Mouse (Mus musculus) heart, embryonic 16.5 days (tissue): ENCODE measurements around the gene Tma7. TPM values are rescaled to one million over a fixed set of nuclear protein-coding genes. Genes with fewer than 3 reads are reported as not detected.

Experiments
- ATAC-seq: fragments of 200-750 bp; cut with Nextera tagmentation; replicated peaks from 2 replicates; pipeline ENCODE4 v1.8.0; 2017; ENCODE audit warnings: moderate number of reproducible peaks; ENCODE audit not compliant: insufficient read depth, low FRiP score; ENCODE audit errors: extremely low read depth
- H3K27ac ChIP-seq: fragments of 300-500 bp; sonication (generic); 2 replicates; pipeline ENCODE4 v1.5.1; 2014; ENCODE audit warnings: mild to moderate bottlenecking, low read length, control low read depth, moderate library complexity
- H3K27me3 ChIP-seq: fragments of 300-500 bp; sonication (generic); 2 replicates; pipeline ENCODE4 v1.6.1; 2014; ENCODE audit warnings: low read length, mixed read lengths; ENCODE audit not compliant: control insufficient read depth, insufficient read depth
- H3K36me3 ChIP-seq: fragments of 300-500 bp; sonication (generic); 2 replicates; pipeline ENCODE4 v1.6.1; 2014; ENCODE audit not compliant: control insufficient read depth, insufficient read depth
- H3K4me1 ChIP-seq: fragments of 300-500 bp; sonication (generic); 2 replicates; pipeline ENCODE4 v1.6.1; 2014; ENCODE audit warnings: low read length, mixed read lengths; ENCODE audit not compliant: control insufficient read depth, insufficient read depth
- H3K4me2 ChIP-seq: fragments of 300-500 bp; sonication (generic); 2 replicates; pipeline ENCODE4 v1.6.1; 2014; ENCODE audit warnings: low read depth, mild to moderate bottlenecking, control low read depth, low read length
- H3K4me3 ChIP-seq: fragments of 300-500 bp; sonication (generic); 2 replicates; pipeline ENCODE4 v1.5.1; 2014; ENCODE audit warnings: mild to moderate bottlenecking, control low read depth, low read length
- H3K9ac ChIP-seq: fragments of 300-500 bp; sonication (generic); 2 replicates; pipeline ENCODE4 v1.6.1; 2014; ENCODE audit warnings: low read length, control low read depth
- H3K9me3 ChIP-seq: fragments of 300-500 bp; sonication (generic); replicated peaks from 2 replicates; pipeline ENCODE4 v1.6.1; 2016; ENCODE audit warnings: low read length; ENCODE audit not compliant: control insufficient read depth
- WGBS: fragments of 180-500 bp; shearing (Covaris S2); extraction: QIAGEN DNeasy Blood & Tissue Kit; methylation state at CpG from one replicate; pipeline ENCODE4 v1.1.7; 2014; 5-methylcytosine and 5-hydroxymethylcytosine counted together
- polyA plus RNA-seq: library from polyadenylated mRNA; unstranded; fragments of >200 nt; fragmentation: Nextera tagmentation; extraction: Ambion mirVana; gene quantifications from 2 replicates; pipeline ENCODE4 v1.2.1, GENCODE M21; 2015

Gene Tma7
- polyA plus RNA-seq, 1 experiment from 2014 or later: 431 TPM

GRCm38 (mm10) chr9:109098366-109098765 is 16.0 kb upstream of the Tma7 start:
- H3K9me3 ChIP-seq: no peaks in the 10 kb centered on the region
- peak overlapping the region; percentile 3 for H3K4me3 ChIP-seq
- peak overlapping the region; percentile 97 for H3K27ac ChIP-seq
- H3K27me3 ChIP-seq: no peaks in the 10 kb centered on the region
- H3K36me3 ChIP-seq: peaks cover 8% of the 10 kb centered on the region; the same call in 1 of the 2 replicates
- WGBS: 67% methylated on average over 8 of the region's 8 CpGs
- H3K4me2 ChIP-seq: peak overlapping the region; percentile 81
- peaks cover 67% of the 10 kb centered on the region for H3K4me1 ChIP-seq
- ATAC-seq: no peak
- peak overlapping the region; percentile 89 for H3K9ac ChIP-seq

GRCm38 (mm10) chr9:109097831-109098230 is 15.4 kb upstream of the Tma7 start:
- Histone ChIP-seq H3K27me3 (no peaks in the 10 kb centered on the region), H3K4me3 (peak overlapping the region; percentile 3), H3K36me3 (peaks cover 8% of the 10 kb centered on the region; the same call in 1 of the 2 replicates), H3K9me3 (no peaks in the 10 kb centered on the region), H3K27ac (peak overlapping the region; percentile 97), H3K4me2 (peak overlapping the region; percentile 81), H3K9ac (peak overlapping the region; percentile 89), H3K4me1 (peaks cover 66% of the 10 kb centered on the region)
- WGBS: 37% methylated on average over 5 of the region's 5 CpGs
- peak; percentile 8; the same call in 1 of the 2 replicates for ATAC-seq

GRCm38 (mm10) chr9:109097291-109097690 is 14.9 kb upstream of the Tma7 start:
- Histone ChIP-seq H3K9ac (peak overlapping the region; percentile 89), H3K4me1 (peaks cover 61% of the 10 kb centered on the region)
- 28% methylated on average over 6 of the region's 6 CpGs for WGBS

GRCm38 (mm10) chr9:109096856-109097255 is 14.5 kb upstream of the Tma7 start:
- peak overlapping the region; percentile 81 for H3K4me2 ChIP-seq
- H3K4me1 ChIP-seq: peaks cover 59% of the 10 kb centered on the region
- no peaks in the 10 kb centered on the region for H3K27me3 ChIP-seq
- WGBS: 35% methylated on average over 6 of the region's 6 CpGs
- H3K36me3 ChIP-seq: 0 out of 2 replicates have a peak, but pooled peaks cover 3% of the 10 kb centered on the region
- peak overlapping the region; percentile 73 for H3K4me3 ChIP-seq
- H3K9ac ChIP-seq: peak overlapping the region; percentile 89
- peak overlapping the region; percentile 97 for H3K27ac ChIP-seq
- H3K9me3 ChIP-seq: no peaks in the 10 kb centered on the region
- no peak for ATAC-seq

More at GRCm38 (mm10) chr9:109097291-109097690, 14.9 kb upstream of the Tma7 start:
- Histone ChIP-seq H3K4me3 (peak overlapping the region; percentile 73), H3K27me3 (no peaks in the 10 kb centered on the region), H3K36me3 (peaks cover 6% of the 10 kb centered on the region; the same call in 1 of the 2 replicates), H3K4me2 (peak overlapping the region; percentile 81), H3K27ac (peak overlapping the region; percentile 97), H3K9me3 (no peaks in the 10 kb centered on the region)
- no peak for ATAC-seq

GRCm38 (mm10) chr9:109096251-109096661 is 13.9 kb upstream of the Tma7 start:
- H3K4me3 ChIP-seq: peak overlapping the region; percentile 73
- no peaks in the 10 kb centered on the region for H3K9me3 ChIP-seq
- H3K27ac ChIP-seq: peak overlapping the region; percentile 97
- H3K36me3 ChIP-seq: 0 out of 2 replicates have a peak, but pooled peaks cover 3% of the 10 kb centered on the region
- WGBS: 35% methylated on average over 9 of the region's 9 CpGs
- peak overlapping the region; percentile 81 for H3K4me2 ChIP-seq
- peaks cover 59% of the 10 kb centered on the region for H3K4me1 ChIP-seq
- H3K9ac ChIP-seq: peak overlapping the region; percentile 89
- no peak for ATAC-seq
- H3K27me3 ChIP-seq: no peaks in the 10 kb centered on the region

GRCm38 (mm10) chr9:109095137-109095982 is 13.0 kb upstream of the Tma7 start, which contains the start of gene Plxnb1:
Plxnb1 (plus strand) TSS chr9:109095389.
- Histone ChIP-seq H3K9me3 (no peaks in the 10 kb centered on the region), H3K36me3 (0 out of 2 replicates have a peak, but pooled peaks cover 3% of the 10 kb centered on the region), H3K27ac (peak within 1 kb of the TSS; percentile 97), H3K4me3 (peak within 1 kb of the TSS; percentile 73), H3K9ac (peak within 1 kb of the TSS; percentile 89), H3K4me1 (peaks cover 56% of the 10 kb centered on the region), H3K4me2 (peak within 1 kb of the TSS; percentile 81), H3K27me3 (no peaks in the 10 kb centered on the region)
- ATAC-seq: peak; percentile 30
- WGBS: 0% methylated on average over 73 of the region's 102 CpGs

- Histone ChIP-seq H3K4me2 (peak overlapping the region; percentile 81), H3K4me3 (peak overlapping the region; percentile 73), H3K4me1 (peaks cover 49% of the 10 kb centered on the region), H3K27me3 (no peaks in the 10 kb centered on the region), H3K27ac (peak overlapping the region; percentile 97), H3K9ac (peak overlapping the region; percentile 89), H3K9me3 (no peaks in the 10 kb centered on the region), H3K36me3 (0 out of 2 replicates have a peak, but pooled peaks cover 2% of the 10 kb centered on the region)
- ATAC-seq: peak; percentile 8; the same call in 1 of the 2 replicates
- WGBS: 4% methylated on average over 21 of the region's 21 CpGs
Measured at GRCm38 (mm10) chr9:109094553-109095136, 12.3 kb upstream of the Tma7 start.

- H3K9ac ChIP-seq: peak overlapping the region; percentile 89
- WGBS: 17% methylated on average over 11 of the region's 11 CpGs
- H3K9me3 ChIP-seq: no peaks in the 10 kb centered on the region
- peak overlapping the region; percentile 81 for H3K4me2 ChIP-seq
- peak overlapping the region; percentile 97 for H3K27ac ChIP-seq
- H3K4me1 ChIP-seq: peaks cover 44% of the 10 kb centered on the region
- no peaks in the 10 kb centered on the region for H3K27me3 ChIP-seq
- H3K36me3 ChIP-seq: no peaks in the 10 kb centered on the region
- peak overlapping the region; percentile 73 for H3K4me3 ChIP-seq
- ATAC-seq: no peak
Measured at GRCm38 (mm10) chr9:109093786-109094552, 11.6 kb upstream of the Tma7 start.
